Mouse (Mus musculus) brain, embryonic 14.5 days (tissue): ENCODE results near the gene Hexim1.

Experiments
- CTCF ChIP-seq: fragments of 200-500 bp; IDR thresholded peaks from 2 replicates; pipeline ENCODE4 v1.5.1; 2012; ENCODE audit warnings: inconsistent platforms, mild to moderate bottlenecking, moderate library complexity, borderline replicate concordance; ENCODE audit not compliant: insufficient read depth, insufficient read length; ENCODE audit errors: extremely low read depth
- POLR2A ChIP-seq: fragments of 200-500 bp; IDR thresholded peaks from 2 replicates; pipeline ENCODE4 v1.6.1; 2012; ENCODE audit warnings: mild to moderate bottlenecking, inconsistent platforms, borderline replicate concordance; ENCODE audit not compliant: poor library complexity, insufficient read depth, insufficient read length, severe bottlenecking; ENCODE audit errors: extremely low read depth

GRCm38 (mm10) chr11:103067051-103067361, 49.0 kb upstream of the Hexim1 start:
- TF ChIP-seq CTCF (no peak), POLR2A (no peak)
